Mouse (Mus musculus) forebrain, embryonic 10.5 days (tissue): ENCODE measurements around the gene Magix. TPM values are rescaled to one million over a fixed set of nuclear protein-coding genes. Genes with fewer than 3 reads are reported as not detected.

ENCODE experiments used
- DNase-seq: peaks from one replicate; pipeline ENCODE4 v3.0.0-alpha.2; 2017; ENCODE audit warnings: low spot score; ENCODE audit errors: extremely low spot score
- H3K27ac ChIP-seq: fragments of 300-500 bp; sonication (generic); 2 replicates; pipeline ENCODE4 v1.5.1; 2016; ENCODE audit warnings: mild to moderate bottlenecking
- H3K27me3 ChIP-seq: fragments of 300-500 bp; sonication (generic); 2 replicates; pipeline ENCODE4 v1.6.1; 2016; ENCODE audit warnings: mild to moderate bottlenecking; ENCODE audit not compliant: poor library complexity, severe bottlenecking
- H3K36me3 ChIP-seq: fragments of 300-500 bp; sonication (generic); replicated peaks from 2 replicates; pipeline ENCODE4 v1.6.1; 2016; ENCODE audit warnings: mild to moderate bottlenecking, moderate library complexity
- H3K4me1 ChIP-seq: fragments of 300-500 bp; sonication (generic); 2 replicates; pipeline ENCODE4 v1.6.1; 2016
- H3K4me3 ChIP-seq: fragments of 300-500 bp; sonication (generic); 2 replicates; pipeline ENCODE4 v1.5.1; 2016; ENCODE audit warnings: mild to moderate bottlenecking, moderate library complexity
- H3K9me3 ChIP-seq: fragments of 300-500 bp; sonication (generic); 2 replicates; pipeline ENCODE4 v1.6.1; 2016; ENCODE audit warnings: mild to moderate bottlenecking, moderate library complexity
- WGBS: fragments of 180-500 bp; shearing (Covaris S2); methylation state at CpG from one replicate; pipeline ENCODE4 v1.1.7; 2016; 5-methylcytosine and 5-hydroxymethylcytosine counted together
- polyA plus RNA-seq: library from polyadenylated mRNA; unstranded; fragments of >200 nt; fragmentation: Nextera tagmentation; extraction: Ambion mirVana; gene quantifications from 2 replicates; pipeline ENCODE4 v1.2.1, GENCODE M21; 2016

Magix gene
- polyA plus RNA-seq, 1 experiment from 2014 or later = 0.10 TPM

DNA sequence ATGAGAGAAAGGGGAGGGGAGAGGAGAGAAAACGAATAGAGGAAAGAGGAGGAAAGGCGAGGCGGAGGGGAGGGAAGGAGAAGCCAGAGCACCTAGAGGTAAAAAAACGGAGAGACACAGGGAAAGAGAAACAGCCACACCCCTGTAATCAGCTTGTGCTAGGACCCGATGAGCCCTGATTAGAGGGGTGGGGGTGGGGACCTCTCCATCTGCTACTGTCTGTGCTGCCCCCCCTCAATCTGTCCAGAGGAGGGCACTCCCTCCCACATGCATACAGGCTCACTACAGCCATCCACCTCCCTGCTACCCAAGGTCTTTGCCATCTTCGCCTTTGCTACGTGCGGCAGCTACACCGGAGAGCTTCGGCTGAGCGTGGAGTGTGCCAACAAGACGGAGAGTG lies 40.3 kb downstream of the Magix start:
- no peaks in the 10 kb centered on the region for H3K36me3 ChIP-seq
- WGBS = 45% methylated on average over 11 of the region's 12 CpGs
- peaks cover 18% of the 10 kb centered on the region for H3K4me1 ChIP-seq
- no peak overlapping the region for H3K27ac ChIP-seq
- no peak overlapping the region for H3K4me3 ChIP-seq
- peaks cover 21% of the 10 kb centered on the region; the same call in 1 of the 2 replicates for H3K27me3 ChIP-seq
- no peak for DNase-seq
- H3K9me3 ChIP-seq = no peaks in the 10 kb centered on the region

DNA sequence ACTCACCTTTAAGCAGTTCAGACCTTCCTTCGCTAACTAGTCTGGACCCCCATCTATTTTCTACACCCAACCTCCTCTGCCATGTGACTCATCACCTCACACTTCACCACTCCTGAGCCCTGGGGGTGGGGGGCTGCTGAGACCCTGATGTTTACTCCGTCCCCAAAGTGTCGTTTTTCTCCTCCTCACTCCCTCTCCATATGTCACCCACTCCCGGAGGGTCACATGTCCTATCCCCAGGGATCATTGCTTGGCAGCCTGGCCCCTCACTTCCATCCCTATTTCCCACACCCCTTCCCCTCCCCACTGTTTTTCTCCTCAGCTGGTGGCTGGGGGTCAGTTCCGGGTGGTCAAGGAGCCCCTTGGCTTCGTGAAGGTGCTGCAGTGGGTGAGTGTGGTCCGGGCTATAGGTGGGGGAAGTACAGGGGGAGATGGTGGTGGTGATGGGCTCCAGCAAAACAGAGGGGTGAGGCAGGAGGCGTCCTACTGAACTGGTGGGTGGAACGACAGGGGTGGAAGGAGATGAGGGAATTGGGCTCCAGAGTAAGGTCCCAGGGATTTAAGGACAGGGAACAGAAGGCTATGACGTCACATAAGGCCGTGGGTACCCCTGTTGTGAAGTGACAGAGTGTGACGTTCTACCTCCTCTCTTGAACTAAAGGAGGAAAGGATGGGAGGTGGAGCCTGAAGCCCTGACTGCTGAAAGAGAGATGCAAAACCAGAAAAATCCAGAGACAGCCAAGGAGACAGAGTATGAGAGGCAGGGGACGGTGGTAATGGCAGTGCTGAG lies 41.3 kb downstream of the Magix start:
- Histone ChIP-seq H3K9me3 (no peaks in the 10 kb centered on the region), H3K27me3 (peaks cover 21% of the 10 kb centered on the region; the same call in 1 of the 2 replicates), H3K27ac (no peak overlapping the region), H3K4me3 (peak overlapping the region; percentile 58), H3K36me3 (no peaks in the 10 kb centered on the region), H3K4me1 (peaks cover 18% of the 10 kb centered on the region)
- DNase-seq = no peak
- 23% methylated on average over 13 of the region's 13 CpGs for WGBS

GRCm38 (mm10) chrX:7638401-7639091 lies 42.5 kb downstream of the Magix start, which contains the start of gene Syp:
Syp (plus strand) TSS chrX:7638471.
- DNase-seq = peak; percentile 82
- Histone ChIP-seq H3K4me3 (peak within 1 kb of the TSS; percentile 58), H3K27me3 (peaks cover 21% of the 10 kb centered on the region; the same call in 1 of the 2 replicates), H3K27ac (peak within 1 kb of the TSS; percentile 76), H3K9me3 (no peaks in the 10 kb centered on the region), H3K4me1 (peaks cover 18% of the 10 kb centered on the region), H3K36me3 (no peaks in the 10 kb centered on the region)
- 18% methylated on average over 41 of the region's 42 CpGs for WGBS

DNA sequence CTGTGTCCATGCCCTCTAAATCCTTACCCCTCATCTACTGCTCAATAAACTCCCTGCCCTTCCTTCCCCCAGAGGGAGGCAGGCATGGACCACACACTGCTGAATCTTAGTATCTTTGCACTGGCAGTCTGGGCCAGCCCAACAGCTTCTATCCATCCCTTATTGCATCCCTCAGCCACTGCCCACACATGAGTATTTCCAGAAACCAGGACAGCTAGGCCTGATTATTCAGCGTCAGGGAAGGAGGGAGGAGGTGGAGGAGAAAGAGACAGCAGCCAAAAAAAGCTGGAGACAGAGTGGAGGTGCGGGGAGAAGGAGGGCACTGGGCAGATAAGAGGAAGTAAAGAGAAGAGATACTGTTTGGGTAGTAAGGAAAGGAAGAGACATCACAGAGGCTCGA lies 46.0 kb downstream of the Magix start:
- 78% methylated on average over 3 of the region's 3 CpGs for WGBS

GRCm38 (mm10) chrX:7632560-7632959 lies 48.5 kb downstream of the Magix start:
- Histone ChIP-seq H3K4me3 (no peak overlapping the region), H3K4me1 (no peaks in the 10 kb centered on the region), H3K9me3 (no peaks in the 10 kb centered on the region; the same call in 1 of the 2 replicates), H3K27ac (no peak overlapping the region), H3K27me3 (no peaks in the 10 kb centered on the region), H3K36me3 (no peaks in the 10 kb centered on the region)
- 88% methylated on average over 6 of the region's 6 CpGs for WGBS
- no peak for DNase-seq

More for the DNA sequence above, 46.0 kb downstream of the Magix start:
- Histone ChIP-seq H3K27ac (no peak overlapping the region), H3K36me3 (no peaks in the 10 kb centered on the region), H3K9me3 (no peaks in the 10 kb centered on the region; the same call in 1 of the 2 replicates), H3K27me3 (peaks cover 10% of the 10 kb centered on the region; the same call in 1 of the 2 replicates), H3K4me1 (peaks cover 16% of the 10 kb centered on the region), H3K4me3 (no peak overlapping the region)
- DNase-seq = no peak

Other genes with a start within 250 kb of the Magix start
- gene Foxp3, start 107.6 kb downstream of the Magix start, polyA plus RNA-seq = 0.09 TPM in 2 replicates
- 1.3 and 1.6 TPM in 2 replicates for gene Ppp1r3f, start 107.0 kb downstream of the Magix start, polyA plus RNA-seq
- 35.8 and 38.0 TPM in 2 replicates for gene Ccdc22, start 75.7 kb downstream of the Magix start, polyA plus RNA-seq
- gene Cacna1f, start 74.2 kb downstream of the Magix start, polyA plus RNA-seq = 0.02 TPM in 1 of 2 replicates, not detected in the other
- gene Syp, start 42.8 kb downstream of the Magix start, polyA plus RNA-seq = 9.2 and 11.6 TPM in 2 replicates
- gene Prickle3, start 24.0 kb downstream of the Magix start, polyA plus RNA-seq = 3.2 and 3.6 TPM in 2 replicates
- gene Plp2, start 9.9 kb downstream of the Magix start, polyA plus RNA-seq = 49.7 and 50.4 TPM in 2 replicates
- gene Gpkow, start 15.9 kb upstream of the Magix start, polyA plus RNA-seq = 44.4 and 46.1 TPM in 2 replicates
- 16.3 and 20.0 TPM in 2 replicates for gene Wdr45, start 33.1 kb upstream of the Magix start, polyA plus RNA-seq
- gene Gm45208, start 41.0 kb upstream of the Magix start, polyA plus RNA-seq = 0.47 TPM in 1 of 2 replicates, not detected in the other
- gene Praf2, start 47.2 kb upstream of the Magix start, polyA plus RNA-seq = 76.5 and 78.4 TPM in 2 replicates
- gene Ccdc120, start 69.7 kb upstream of the Magix start, polyA plus RNA-seq = 14.5 and 19.3 TPM in 2 replicates
- 25.3 and 29.3 TPM in 2 replicates for gene Tfe3, start 81.3 kb upstream of the Magix start, polyA plus RNA-seq
- gene Gripap1, start 108.5 kb upstream of the Magix start, polyA plus RNA-seq = 45.6 TPM in 2 replicates
- gene Kcnd1, start 141.0 kb upstream of the Magix start, polyA plus RNA-seq = 0.87 and 1.0 TPM in 2 replicates
- 40.3 and 40.8 TPM in 2 replicates for gene Otud5, start 160.1 kb upstream of the Magix start, polyA plus RNA-seq
- gene Pim2, start 197.0 kb upstream of the Magix start, polyA plus RNA-seq = 10.4 and 14.0 TPM in 2 replicates
- 25.0 and 27.3 TPM in 2 replicates for gene Slc35a2, start 202.8 kb upstream of the Magix start, polyA plus RNA-seq
- gene Pqbp1, start 218.0 kb upstream of the Magix start, polyA plus RNA-seq = 128 and 129 TPM in 2 replicates
- 182 and 186 TPM in 2 replicates for gene Timm17b, start 218.1 kb upstream of the Magix start, polyA plus RNA-seq
- not detected in 2 replicates for gene Gm10491, start 226.6 kb upstream of the Magix start, polyA plus RNA-seq
- not detected in 2 replicates for gene Gm10490, start 228.3 kb upstream of the Magix start, polyA plus RNA-seq
- gene Pcsk1n, start 238.6 kb upstream of the Magix start, polyA plus RNA-seq = 8.7 and 8.9 TPM in 2 replicates
- 0.22 and 0.43 TPM in 2 replicates for gene Eras, start 247.4 kb upstream of the Magix start, polyA plus RNA-seq